Mouse (Mus musculus): Measurements from ENCODE around the gene Tcte3.

- TF ChIP-seq POLR2A (IDR thresholded peaks at IDR 0.05; ENCODE audit: borderline replicate concordance, insufficient read depth, low read length), result no peak
- TF ChIP-seq CTCF (IDR thresholded peaks at IDR 0.05; ENCODE audit: borderline replicate concordance, insufficient read depth, low read depth, low read length), result no peak
Measured at GRCm38 (mm10) chr17:15069124-15069523, 27.8 kb upstream of the Tcte3 start.
